Mouse (Mus musculus): ENCODE results near the gene Rad1.
"Not testable (repeated sequence)": the region's sequence is repeated elsewhere in the genome, so short reads cannot be mapped to it uniquely, and the experiment has no call there.

The Rad1 gene

GRCm38 (mm10) chr15:10485484-10486364 lies at the start of gene Rad1, which contains the start of gene Brix1:
TSS of gene Rad1 (plus strand) at chr15:10486018.
TSS of gene Brix1 (minus strand) at chr15:10485947.
- DNase-seq (ENCODE audit: extremely low spot score, low spot score) = peak; percentile 94

GRCm38 (mm10) chr15:10436893-10437292 lies 48.9 kb upstream of the Rad1 start:
- DNase-seq (ENCODE audit: extremely low spot score, low spot score) = no peak

- no peak for DNase-seq (ENCODE audit: extremely low spot score, low spot score)
Measured at GRCm38 (mm10) chr15:10439963-10440362, 45.9 kb upstream of the Rad1 start.

GRCm38 (mm10) chr15:10441493-10441892 lies 44.3 kb upstream of the Rad1 start:
- DNase-seq (ENCODE audit: extremely low spot score, low spot score) = no peak

- no peak for DNase-seq (ENCODE audit: extremely low spot score, low spot score)
Measured at GRCm38 (mm10) chr15:10442275-10442674, 43.5 kb upstream of the Rad1 start.

- no peak for DNase-seq (ENCODE audit: extremely low spot score, low spot score)
Measured at GRCm38 (mm10) chr15:10447102-10447501, 38.7 kb upstream of the Rad1 start.

GRCm38 (mm10) chr15:10460986-10461385 lies 24.8 kb upstream of the Rad1 start:
- DNase-seq (ENCODE audit: extremely low spot score, low spot score) = no peak

- DNase-seq (ENCODE audit: extremely low spot score, low spot score) = no peak
Measured at GRCm38 (mm10) chr15:10463555-10463954, 22.3 kb upstream of the Rad1 start.

- DNase-seq (ENCODE audit: extremely low spot score, low spot score) = no peak
Measured at GRCm38 (mm10) chr15:10464678-10465077, 21.1 kb upstream of the Rad1 start.

GRCm38 (mm10) chr15:10468761-10469160 lies 17.1 kb upstream of the Rad1 start:
- no peak for DNase-seq (ENCODE audit: extremely low spot score, low spot score)

- peak; percentile 72 for DNase-seq (ENCODE audit: extremely low spot score, low spot score)
Measured at GRCm38 (mm10) chr15:10469641-10470150, 16.1 kb upstream of the Rad1 start.

- peak; percentile 86 for DNase-seq (ENCODE audit: extremely low spot score, low spot score)
Measured at GRCm38 (mm10) chr15:10470151-10470831, 15.5 kb upstream of the Rad1 start, which contains the start of gene Dnajc21. TSS of gene Dnajc21 (minus strand) at chr15:10470516.

GRCm38 (mm10) chr15:10470941-10471340 lies 14.9 kb upstream of the Rad1 start:
- DNase-seq (ENCODE audit: extremely low spot score, low spot score) = no peak

- DNase-seq (ENCODE audit: extremely low spot score, low spot score) = no peak
Measured at GRCm38 (mm10) chr15:10486365-10486839, 584 bp downstream of the Rad1 start.

- DNase-seq (ENCODE audit: extremely low spot score, low spot score) = no peak
Measured at GRCm38 (mm10) chr15:10487246-10487645, 1.4 kb downstream of the Rad1 start.

GRCm38 (mm10) chr15:10490101-10490500 lies 4.3 kb downstream of the Rad1 start:
- DNase-seq (ENCODE audit: extremely low spot score, low spot score) = no peak

- DNase-seq (ENCODE audit: extremely low spot score, low spot score) = no peak
Measured at GRCm38 (mm10) chr15:10495944-10496343, 10.1 kb downstream of the Rad1 start.

GRCm38 (mm10) chr15:10496696-10497095 lies 10.9 kb downstream of the Rad1 start:
- not testable (repeated sequence) for DNase-seq (ENCODE audit: extremely low spot score, low spot score)

- no peak for DNase-seq (ENCODE audit: extremely low spot score, low spot score)
Measured at GRCm38 (mm10) chr15:10499593-10499992, 13.8 kb downstream of the Rad1 start.

- no peak for DNase-seq (ENCODE audit: extremely low spot score, low spot score)
Measured at GRCm38 (mm10) chr15:10500035-10500434, 14.2 kb downstream of the Rad1 start.

- DNase-seq (ENCODE audit: extremely low spot score, low spot score) = peak; percentile 63
Measured at GRCm38 (mm10) chr15:10500838-10501719, 15.3 kb downstream of the Rad1 start.

All from neural tube, embryonic 10.5 days (tissue).